Mouse (Mus musculus): ENCODE measurements around the gene Gm8104.
"Not testable (repeated sequence)": the region's sequence is repeated elsewhere in the genome, so short reads cannot be mapped to it uniquely, and the experiment has no call there.

The Gm8104 gene

DNA sequence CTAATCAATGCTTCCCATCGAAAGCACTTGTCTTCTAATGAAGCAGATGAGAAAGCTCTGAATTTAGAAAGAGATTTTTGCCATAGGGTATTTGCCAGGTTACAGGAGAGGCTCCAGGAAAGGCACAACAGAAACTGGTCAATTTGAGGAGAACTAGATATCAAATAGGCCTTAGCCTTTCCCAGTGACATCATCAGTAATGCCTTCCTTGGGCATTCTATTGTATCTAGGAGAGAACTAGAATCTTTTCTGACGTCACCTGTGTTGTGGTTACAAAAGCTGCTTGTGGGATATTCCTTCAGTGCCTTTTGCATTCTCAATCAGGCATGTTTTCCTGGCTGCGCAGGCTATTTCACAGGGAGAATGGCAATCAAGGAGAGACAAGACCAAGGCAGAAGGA, at the start of gene Gm8104:
TSS of gene Gm8104 (plus strand) at position 301 of the 400 bp plus-strand sequence.
- DNase-seq (ENCODE audit: inconsistent age in 2 of 2, low spot score in 1 of 2) = not testable (repeated sequence)

DNA sequence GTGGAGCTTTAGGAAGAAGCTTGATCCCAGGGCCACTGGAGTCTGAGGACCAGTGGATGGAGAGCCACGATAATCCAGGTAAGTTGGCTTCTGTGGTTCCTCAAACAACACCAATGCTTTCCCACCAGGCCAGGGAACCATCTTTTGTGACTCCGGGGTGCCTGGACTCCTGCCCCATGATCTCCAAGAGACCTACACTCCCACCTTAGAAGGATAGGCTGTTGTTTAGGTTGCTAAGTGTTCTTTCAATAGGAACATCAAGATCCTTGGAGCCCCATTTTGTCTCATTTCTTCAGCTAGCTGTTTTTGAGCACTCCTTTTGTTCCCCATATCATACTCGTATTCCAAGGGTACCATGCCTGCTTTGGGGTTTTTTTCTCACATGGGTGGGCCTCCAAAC, 42.3 kb upstream of the Gm8104 start:
- peak in 1 of 2 experiments; percentile 33 for DNase-seq (ENCODE audit: inconsistent age in 2 of 2, low spot score in 1 of 2)

DNA sequence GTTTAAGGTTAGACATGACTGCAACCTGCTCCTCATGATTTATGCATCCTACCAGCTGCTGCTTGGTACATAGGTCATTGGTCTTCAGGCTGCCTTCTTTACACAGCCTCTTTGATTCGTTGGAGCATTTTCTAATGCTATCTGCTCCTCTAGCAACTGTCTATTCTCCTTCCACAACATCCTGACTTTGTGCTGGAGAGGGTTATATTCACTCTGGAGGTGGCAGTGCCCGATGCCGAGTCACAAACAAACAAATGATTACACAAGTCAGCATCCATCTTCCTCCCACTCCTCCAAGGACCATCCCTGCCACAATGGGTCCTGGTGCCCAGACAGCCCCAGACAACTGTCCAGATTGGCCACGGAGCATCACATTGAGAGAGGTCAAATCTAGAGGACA, 40.2 kb upstream of the Gm8104 start:
- DNase-seq (ENCODE audit: inconsistent age in 2 of 2, low spot score in 1 of 2) = peak in 1 of 2 experiments; percentile 26

DNA sequence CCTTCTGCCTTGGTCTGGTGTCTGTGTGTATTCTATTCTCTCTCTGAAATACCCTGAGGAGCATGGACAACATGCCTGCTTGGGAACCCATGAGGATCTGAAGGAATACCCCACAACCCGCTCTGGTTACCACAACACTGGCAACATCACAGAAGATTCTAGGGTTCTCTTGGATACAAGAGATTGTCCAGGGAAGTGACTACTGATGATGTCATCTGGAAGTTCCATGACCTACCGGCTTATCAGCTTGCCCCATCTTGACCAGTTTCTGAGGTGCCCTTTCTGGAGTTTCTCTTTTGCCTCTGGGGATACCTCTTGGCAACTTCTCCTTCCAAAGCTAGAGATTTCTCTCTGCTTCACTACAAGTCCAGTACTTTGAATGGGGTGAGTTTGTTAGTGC, 23.9 kb upstream of the Gm8104 start, which contains the start of gene Gm8094:
TSS of gene Gm8094 (minus strand) at position 101 of the 400 bp plus-strand sequence.
- DNase-seq (ENCODE audit: inconsistent age in 2 of 2, low spot score in 1 of 2) = not testable (repeated sequence)

DNA sequence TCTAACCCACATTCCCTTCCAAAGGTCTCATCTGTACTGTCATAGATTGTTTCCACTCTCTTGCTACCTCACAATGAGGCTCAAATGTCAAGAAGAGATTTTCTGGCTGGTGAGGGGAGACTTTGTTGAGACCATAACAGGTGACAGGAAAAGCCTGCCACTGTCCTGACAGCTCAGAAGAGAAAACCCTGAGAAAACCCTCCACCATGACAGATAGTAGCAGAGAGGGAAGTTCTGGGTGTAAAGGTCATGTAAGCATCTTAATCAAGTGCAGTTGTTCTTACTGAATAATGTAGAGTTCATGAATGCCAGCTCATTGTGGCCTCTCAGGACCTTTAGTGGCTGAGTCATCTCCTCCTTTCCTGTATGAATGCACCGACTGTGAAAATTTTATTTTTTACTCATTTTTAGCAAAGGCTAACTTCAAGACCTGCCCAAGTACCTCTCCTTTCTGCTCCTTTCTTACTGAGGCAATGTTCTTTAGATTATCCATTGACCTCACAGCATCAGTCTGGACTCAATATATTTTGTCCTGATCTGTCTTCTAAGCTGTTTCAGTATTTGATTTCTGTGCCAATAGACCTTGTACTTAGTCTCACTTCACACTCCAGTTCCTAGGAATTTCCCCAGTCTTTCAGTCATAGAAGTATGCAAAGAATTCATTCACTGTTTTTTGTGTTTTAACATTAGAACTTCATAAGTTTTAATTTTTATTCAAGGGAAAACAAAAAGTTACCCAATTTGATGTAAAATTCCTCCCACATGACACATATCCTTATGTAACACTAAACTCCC, 15.3 kb upstream of the Gm8104 start:
- peak; percentile 35 to 85 for DNase-seq (ENCODE audit: inconsistent age in 2 of 2, low spot score in 1 of 2)

DNA sequence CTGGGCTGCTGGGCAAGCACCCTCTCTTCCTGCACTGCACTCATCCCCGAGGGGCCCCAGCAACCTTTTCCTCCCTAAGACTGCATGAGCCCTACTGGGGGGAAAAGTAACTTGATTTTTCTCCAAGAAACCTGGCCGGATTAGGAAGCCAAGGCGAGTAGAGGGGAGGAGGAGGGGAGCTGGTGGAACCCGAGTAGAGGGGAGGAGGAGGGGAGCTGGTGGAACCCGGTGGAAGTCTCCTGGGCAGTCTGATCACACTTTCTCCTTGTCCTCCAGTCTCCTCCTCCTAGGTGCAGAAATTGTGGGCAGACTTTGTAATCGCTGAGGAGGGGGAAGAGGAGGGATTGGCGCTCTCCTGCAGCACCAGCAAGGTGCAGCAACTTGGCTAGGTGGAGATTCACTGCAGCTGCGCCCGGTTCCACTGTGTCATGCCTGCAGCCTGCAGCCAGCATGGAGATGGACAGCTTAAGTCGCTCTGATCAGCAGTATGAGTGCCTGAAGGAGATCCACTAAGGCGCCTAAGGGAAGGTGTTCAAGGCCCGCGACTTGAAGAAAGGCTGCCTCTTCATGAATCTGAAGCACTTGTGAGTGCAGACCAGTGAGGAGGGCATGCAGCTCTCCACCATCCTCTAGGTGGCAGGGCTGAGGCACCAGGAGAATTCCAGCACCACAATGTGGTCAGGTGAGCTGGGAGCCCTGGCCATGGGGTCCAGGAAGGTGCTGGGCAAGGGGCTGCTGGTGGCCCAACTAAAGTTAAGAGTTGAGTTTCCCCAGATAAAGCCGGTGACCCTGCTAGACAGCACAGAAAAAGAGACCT, 11.1 kb upstream of the Gm8104 start:
- not testable (repeated sequence) for DNase-seq (ENCODE audit: inconsistent age in 2 of 2, low spot score in 1 of 2)

DNA sequence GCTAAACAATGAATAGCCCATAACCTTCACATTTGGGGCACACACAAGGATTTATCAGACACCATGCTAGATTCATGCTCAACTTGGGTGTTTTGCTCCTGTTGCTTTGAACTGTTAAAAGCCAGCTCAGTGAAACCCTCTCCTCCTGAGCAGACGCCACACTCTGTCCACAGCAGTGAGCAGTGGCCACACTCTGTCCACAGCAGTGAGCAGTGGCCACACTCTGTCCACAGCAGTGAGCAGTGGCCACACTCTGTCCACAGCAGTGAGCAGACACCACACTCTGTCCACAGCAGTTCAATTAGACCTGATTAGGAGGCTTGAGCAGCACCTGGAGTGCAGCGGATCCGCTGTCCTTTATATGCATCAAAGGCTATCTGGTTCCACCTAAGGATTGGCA, 19.3 kb downstream of the Gm8104 start:
- DNase-seq (ENCODE audit: inconsistent age in 2 of 2, low spot score in 1 of 2) = peak in 1 of 2 experiments; percentile 63

DNA sequence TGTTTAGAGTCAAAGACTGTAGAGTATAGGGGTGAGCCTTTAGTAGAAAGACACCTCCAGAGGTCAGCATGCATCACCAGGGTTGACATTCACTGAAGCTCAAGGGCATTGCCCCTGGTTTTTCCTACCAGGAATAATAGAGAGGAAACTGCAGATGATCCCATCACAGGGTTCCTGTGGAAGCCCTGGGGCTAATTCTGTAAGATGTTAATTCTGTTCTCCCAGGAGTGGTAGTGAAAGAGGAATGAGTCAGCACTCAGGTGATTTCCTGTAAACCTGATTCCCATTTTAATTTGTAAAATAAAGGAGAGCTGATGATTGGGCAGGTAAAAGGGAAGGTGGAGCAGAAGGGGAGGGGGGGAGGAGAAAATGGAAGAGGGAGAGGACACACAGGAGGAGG, 25.9 kb downstream of the Gm8104 start:
- peak in 1 of 2 experiments; percentile 16 for DNase-seq (ENCODE audit: inconsistent age in 2 of 2, low spot score in 1 of 2)
